Mouse (Mus musculus) embryo, embryonic 10.5 days (tissue): Measurements from ENCODE around the gene Srebf2.
"Not testable (repeated sequence)": the region's sequence is repeated elsewhere in the genome, so short reads cannot be mapped to it uniquely, and the experiment has no call there.

Source experiments
- DNase-seq: peaks from one replicate; pipeline ENCODE4 v3.0.0-alpha.2; 2015; ENCODE audit warnings: low spot score

The Srebf2 gene

GRCm38 (mm10) chr15:82146770-82147610, at the start of gene Srebf2:
Srebf2 (plus strand) TSS chr15:82147181.
- DNase-seq = peak; percentile 100

- peak; percentile 79 for DNase-seq
These were observed 39.9 kb upstream of the Srebf2 start for GRCm38 (mm10) chr15:82106953-82107555.

- no peak for DNase-seq
These were observed 26.4 kb upstream of the Srebf2 start for GRCm38 (mm10) chr15:82120544-82120943.

GRCm38 (mm10) chr15:82126690-82127089, 20.3 kb upstream of the Srebf2 start:
- not testable (repeated sequence) for DNase-seq

- DNase-seq = peak; percentile 96
These were observed 19.3 kb upstream of the Srebf2 start, which contains the start of gene Ccdc134 for GRCm38 (mm10) chr15:82127426-82128374. Ccdc134 (plus strand) TSS chr15:82127922.

- DNase-seq = peak; percentile 46
These were observed 18.6 kb upstream of the Srebf2 start for GRCm38 (mm10) chr15:82128398-82128797.

- DNase-seq = no peak
These were observed 16.4 kb upstream of the Srebf2 start for GRCm38 (mm10) chr15:82130599-82130998.

- no peak for DNase-seq
These were observed 11.6 kb upstream of the Srebf2 start for GRCm38 (mm10) chr15:82135372-82135771.

- DNase-seq = peak; percentile 80
These were observed 8.4 kb upstream of the Srebf2 start for GRCm38 (mm10) chr15:82138565-82138964.

GRCm38 (mm10) chr15:82139196-82139595, 7.8 kb upstream of the Srebf2 start:
- no peak for DNase-seq

- DNase-seq = no peak
These were observed 6.6 kb upstream of the Srebf2 start for GRCm38 (mm10) chr15:82140355-82140754.

- DNase-seq = no peak
These were observed 2.8 kb upstream of the Srebf2 start for GRCm38 (mm10) chr15:82144157-82144556.

- DNase-seq = no peak
These were observed 1.6 kb upstream of the Srebf2 start for GRCm38 (mm10) chr15:82145408-82145807.

- peak; percentile 49 for DNase-seq
These were observed 871 bp upstream of the Srebf2 start for GRCm38 (mm10) chr15:82145851-82146769.

GRCm38 (mm10) chr15:82147611-82148111, 680 bp downstream of the Srebf2 start:
- DNase-seq = peak; percentile 76

GRCm38 (mm10) chr15:82148510-82148911, 1.5 kb downstream of the Srebf2 start:
- no peak for DNase-seq

- DNase-seq = no peak
These were observed 3.1 kb downstream of the Srebf2 start for GRCm38 (mm10) chr15:82150042-82150441.

- DNase-seq = no peak
These were observed 4.2 kb downstream of the Srebf2 start for GRCm38 (mm10) chr15:82151176-82151575.

- no peak for DNase-seq
These were observed 5.0 kb downstream of the Srebf2 start for GRCm38 (mm10) chr15:82152022-82152421.

GRCm38 (mm10) chr15:82152435-82152834, 5.5 kb downstream of the Srebf2 start:
- DNase-seq = no peak

- DNase-seq = no peak
These were observed 9.3 kb downstream of the Srebf2 start for GRCm38 (mm10) chr15:82156298-82156697.
